Mouse (Mus musculus) C2C12 (cell line): ENCODE results near the gene Atp5mpl.

Source experiments
- CEBPB ChIP-seq: IDR thresholded peaks from one replicate; pipeline ENCODE4 v1.6.1; 2011; ENCODE audit warnings: low read depth, mild to moderate bottlenecking, control low read depth, moderate library complexity
- CTCF ChIP-seq: IDR thresholded peaks from one replicate; pipeline ENCODE4 v1.5.1; 2011; ENCODE audit not compliant: control insufficient read depth, insufficient read depth, insufficient read length
- FOSL1 ChIP-seq: IDR thresholded peaks from one replicate; pipeline ENCODE4 v1.8.0; 2011; ENCODE audit warnings: mild to moderate bottlenecking, low read length; ENCODE audit not compliant: poor library complexity, insufficient read depth, severe bottlenecking
- MAX ChIP-seq: IDR thresholded peaks from one replicate; pipeline ENCODE4 v1.6.1; 2011; ENCODE audit warnings: mild to moderate bottlenecking, control low read depth
- MYOD1 ChIP-seq: IDR thresholded peaks from one replicate; pipeline ENCODE4 v1.6.1; 2011; ENCODE audit warnings: low read depth; ENCODE audit not compliant: control insufficient read depth, insufficient read length

DNA sequence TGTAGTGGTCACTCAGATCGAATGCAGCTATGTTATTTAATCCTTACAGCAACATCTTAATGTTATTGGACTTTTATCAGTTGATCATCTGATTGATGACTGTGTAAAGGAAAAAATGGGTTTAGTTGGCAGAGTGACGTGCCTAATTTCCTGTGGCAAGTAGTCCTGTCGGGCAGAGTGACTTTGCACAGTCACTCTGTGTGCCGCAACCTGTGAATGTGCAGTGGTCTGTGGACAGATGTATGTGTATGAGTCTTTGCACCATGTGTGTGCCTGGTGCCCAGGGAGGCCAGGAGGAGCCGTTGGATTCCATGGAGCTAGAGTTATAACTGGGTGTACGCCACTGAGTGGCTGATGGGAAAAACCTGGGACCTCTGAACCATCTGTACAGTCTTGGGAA lies 7.8 kb upstream of the Atp5mpl start:
- TF ChIP-seq CTCF: no peak
- no peak for TF ChIP-seq MAX
- TF ChIP-seq CEBPB: no peak
- no peak for TF ChIP-seq FOSL1
- no peak for TF ChIP-seq MYOD1
